Mouse (Mus musculus): ENCODE measurements around the gene Sdk1. TPM values are rescaled to one million over a fixed set of nuclear protein-coding genes. Genes with fewer than 3 reads are reported as not detected.

The Sdk1 gene
- total and polyA plus RNA-seq, 3 experiments, result not detected

DNA sequence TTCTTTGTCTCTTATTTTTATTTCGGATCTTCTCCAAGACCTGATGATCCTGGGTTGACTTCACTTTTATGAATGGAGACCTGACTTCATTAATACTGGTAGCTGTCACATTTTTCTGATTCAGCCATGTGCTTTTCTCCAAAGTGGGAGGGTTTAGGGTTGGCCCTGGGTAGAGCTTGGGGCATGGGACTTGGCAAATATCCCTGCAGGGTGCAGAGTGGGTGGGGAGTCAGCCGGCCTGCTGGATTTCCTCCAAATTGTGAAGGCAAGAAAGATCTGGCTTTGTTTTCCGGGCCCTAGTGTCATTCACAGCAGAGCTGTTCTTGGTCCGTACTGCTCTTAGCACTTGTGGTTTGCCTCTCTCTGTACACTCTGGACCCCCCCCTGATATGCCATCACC lies 103.1 kb downstream of the Sdk1 start:
- TF ChIP-seq RCOR1 (IDR thresholded peaks at IDR 0.05; ENCODE audit: low read depth, low read length) (no peak), UBTF (IDR thresholded peaks at IDR 0.05; ENCODE audit: borderline replicate concordance, insufficient read depth, low read depth, low read length) (no peak), GABPA (IDR thresholded peaks at IDR 0.05; ENCODE audit: low read depth, low read length) (no peak), ZMIZ1 (IDR thresholded peaks at IDR 0.05; ENCODE audit: low read depth, low read length) (no peak), MEF2A (IDR thresholded peaks at IDR 0.05; ENCODE audit: extremely low read depth, insufficient replicate concordance, low read depth, low read length, poor library complexity, severe bottlenecking) (no peak), E2F4 (IDR thresholded peaks at IDR 0.05; ENCODE audit: borderline replicate concordance, low read depth, low read length) (no peak), NRF1 (IDR thresholded peaks at IDR 0.05; ENCODE audit: insufficient read depth, low read depth, low read length, poor library complexity, severe bottlenecking) (no peak), MXI1 (IDR thresholded peaks at IDR 0.05; ENCODE audit: low read depth, low read length) (no peak), MYB (IDR thresholded peaks at IDR 0.05; ENCODE audit: low read depth, low read length) (no peak), RAD21 (IDR thresholded peaks at IDR 0.05; ENCODE audit: low read depth, low read length) (no peak), MYC (IDR thresholded peaks at IDR 0.05; ENCODE audit: low read depth, low read length) (no peak), CTCF (IDR thresholded peaks at IDR 0.05 in 2 of 3, conservative IDR thresholded peaks at IDR 0.05 in 1 of 3; ENCODE audit: control insufficient read depth in 1 of 3, insufficient read depth in 1 of 3, low read depth in 2 of 3, low read length in 3 of 3, poor library complexity in 1 of 3, severe bottlenecking in 1 of 3) (no peak), SIN3A (IDR thresholded peaks at IDR 0.05; ENCODE audit: low read length) (no peak), MAFK (IDR thresholded peaks at IDR 0.05; ENCODE audit: borderline replicate concordance, low read depth, low read length) (no peak), ZNF384 (IDR thresholded peaks at IDR 0.05; ENCODE audit: low read depth, low read length) (no peak), EP300 (IDR thresholded peaks at IDR 0.05; ENCODE audit: low read depth in 1 of 2, low read length in 2 of 2) (no peak), CHD2 (IDR thresholded peaks at IDR 0.05; ENCODE audit: low read length) (no peak), ETS1 (IDR thresholded peaks at IDR 0.05; ENCODE audit: low read depth, low read length) (no peak), ELF1 (IDR thresholded peaks at IDR 0.05; ENCODE audit: low read depth, low read length) (no peak), BHLHE40 (IDR thresholded peaks at IDR 0.05; ENCODE audit: borderline replicate concordance, low read depth, low read length) (no peak)
- H3K79me2 ChIP-seq (ENCODE audit: control insufficient read depth, insufficient read depth, low read length, poor library complexity), result no peaks in the 10 kb centered on the region
- no peaks in the 10 kb centered on the region for H3K27me3 ChIP-seq (ENCODE audit: control insufficient read depth in 1 of 2, insufficient read depth in 2 of 2, low read length in 2 of 2)
- no peaks in the 10 kb centered on the region for H3K4me1 ChIP-seq (ENCODE audit: control insufficient read depth in 1 of 2, insufficient read depth in 2 of 2, low read length in 2 of 2)
- no peaks in the 10 kb centered on the region for H3K36me3 ChIP-seq (ENCODE audit: control insufficient read depth in 1 of 2, insufficient read depth in 2 of 2, low read length in 2 of 2)
- DNase-seq (ENCODE audit: low read depth, low spot score), result no peak
- H3K4me3 ChIP-seq (ENCODE audit: control insufficient read depth in 1 of 2, insufficient read depth in 1 of 2, low read depth in 2 of 2, low read length in 2 of 2), result no peak overlapping the region
- no peak overlapping the region for H3K9ac ChIP-seq (ENCODE audit: control insufficient read depth, low read depth, low read length, poor library complexity, severe bottlenecking)
- H3K9me3 ChIP-seq (replicated peaks; ENCODE audit: insufficient read depth, low read length), result no peaks in the 10 kb centered on the region
- no peak overlapping the region for H3K27ac ChIP-seq (ENCODE audit: control insufficient read depth, low read depth, low read length)

GRCm38 (mm10) chr5:141345476-141345875 lies 104.2 kb downstream of the Sdk1 start:
- H3K9ac ChIP-seq (ENCODE audit: control insufficient read depth, low read depth, low read length, poor library complexity, severe bottlenecking), result no peak overlapping the region
- no peak for DNase-seq (ENCODE audit: low read depth, low spot score)
- no peak overlapping the region for H3K27ac ChIP-seq (ENCODE audit: control insufficient read depth, low read depth, low read length)
- H3K4me1 ChIP-seq (ENCODE audit: control insufficient read depth in 1 of 2, insufficient read depth in 2 of 2, low read length in 2 of 2), result no peaks in the 10 kb centered on the region
- no peaks in the 10 kb centered on the region for H3K36me3 ChIP-seq (ENCODE audit: control insufficient read depth in 1 of 2, insufficient read depth in 2 of 2, low read length in 2 of 2)
- H3K27me3 ChIP-seq (ENCODE audit: control insufficient read depth in 1 of 2, insufficient read depth in 2 of 2, low read length in 2 of 2), result no peaks in the 10 kb centered on the region
- no peaks in the 10 kb centered on the region for H3K9me3 ChIP-seq (replicated peaks; ENCODE audit: insufficient read depth, low read length)
- TF ChIP-seq ZMIZ1 (IDR thresholded peaks at IDR 0.05; ENCODE audit: low read depth, low read length) (no peak), KAT2A (conservative IDR thresholded peaks at IDR 0.05; ENCODE audit: low read depth, low read length) (no peak), MAX (IDR thresholded peaks at IDR 0.05; ENCODE audit: low read length) (no peak), ZKSCAN1 (IDR thresholded peaks at IDR 0.05; ENCODE audit: low read depth, low read length) (no peak), CHD2 (IDR thresholded peaks at IDR 0.05; ENCODE audit: low read length) (no peak), TAL1 (IDR thresholded peaks at IDR 0.05; ENCODE audit: low read length) (no peak), ZC3H11A (IDR thresholded peaks at IDR 0.05; ENCODE audit: low read depth, low read length) (no peak), GABPA (IDR thresholded peaks at IDR 0.05; ENCODE audit: low read depth, low read length) (no peak), CHD1 (IDR thresholded peaks at IDR 0.05; ENCODE audit: low read depth, low read length) (no peak), UBTF (IDR thresholded peaks at IDR 0.05; ENCODE audit: borderline replicate concordance, insufficient read depth, low read depth, low read length) (no peak)
- no peaks in the 10 kb centered on the region for H3K79me2 ChIP-seq (ENCODE audit: control insufficient read depth, insufficient read depth, low read length, poor library complexity)
- H3K4me3 ChIP-seq (ENCODE audit: control insufficient read depth in 1 of 2, insufficient read depth in 1 of 2, low read depth in 2 of 2, low read length in 2 of 2), result no peak overlapping the region

Measured in MEL (cell line).